Mouse (Mus musculus) forebrain, embryonic 16.5 days (tissue): ENCODE data around the gene Zfhx3. TPM values are rescaled to one million over a fixed set of nuclear protein-coding genes. Genes with fewer than 3 reads are reported as not detected.

Experiments used
- ATAC-seq: fragments of 200-750 bp; cut with Nextera tagmentation; 2 replicates; pipeline ENCODE4 v1.8.0; 2017; ENCODE audit warnings: mild to moderate bottlenecking, moderate library complexity
- H3K27ac ChIP-seq: fragments of 300-500 bp; sonication (generic); 2 replicates; pipeline ENCODE4 v1.5.1; 2014; ENCODE audit warnings: low read length, control low read depth
- H3K27me3 ChIP-seq: fragments of 300-500 bp; sonication (generic); replicated peaks from 2 replicates; pipeline ENCODE4 v1.6.1; 2014; ENCODE audit warnings: low read length; ENCODE audit not compliant: control insufficient read depth, insufficient read depth
- H3K36me3 ChIP-seq: fragments of 300-500 bp; sonication (generic); 2 replicates; pipeline ENCODE4 v1.6.1; 2014; ENCODE audit not compliant: control insufficient read depth, insufficient read depth
- H3K4me1 ChIP-seq: fragments of 300-500 bp; sonication (generic); replicated peaks from 2 replicates; pipeline ENCODE4 v1.6.1; 2014; ENCODE audit warnings: low read length; ENCODE audit not compliant: control insufficient read depth, insufficient read depth
- H3K4me2 ChIP-seq: fragments of 300-500 bp; sonication (generic); 2 replicates; pipeline ENCODE4 v1.6.1; 2014; ENCODE audit warnings: mild to moderate bottlenecking, low read length, control low read depth
- H3K4me3 ChIP-seq: fragments of 300-500 bp; sonication (generic); replicated peaks from 2 replicates; pipeline ENCODE4 v1.5.1; 2014; ENCODE audit warnings: mild to moderate bottlenecking, low read length, control low read depth
- H3K9ac ChIP-seq: fragments of 300-500 bp; sonication (generic); replicated peaks from 2 replicates; pipeline ENCODE4 v1.6.1; 2014; ENCODE audit warnings: low read depth, low read length, control low read depth
- H3K9me3 ChIP-seq: fragments of 300-500 bp; sonication (generic); 2 replicates; pipeline ENCODE4 v1.6.1; 2016; ENCODE audit warnings: low read length; ENCODE audit not compliant: control insufficient read depth
- WGBS: fragments of 180-500 bp; shearing (Covaris S2); extraction: QIAGEN DNeasy Blood & Tissue Kit; methylation state at CpG from one replicate; pipeline ENCODE4 v1.1.7; 2014; 5-methylcytosine and 5-hydroxymethylcytosine counted together
- polyA plus RNA-seq: library from polyadenylated mRNA; unstranded; fragments of >200 nt; fragmentation: Nextera tagmentation; extraction: Ambion mirVana; gene quantifications from 2 replicates; pipeline ENCODE4 v1.2.1, GENCODE M21; 2015

The Zfhx3 gene
- polyA plus RNA-seq, 1 experiment from 2014 or later: 14.6 TPM

DNA sequence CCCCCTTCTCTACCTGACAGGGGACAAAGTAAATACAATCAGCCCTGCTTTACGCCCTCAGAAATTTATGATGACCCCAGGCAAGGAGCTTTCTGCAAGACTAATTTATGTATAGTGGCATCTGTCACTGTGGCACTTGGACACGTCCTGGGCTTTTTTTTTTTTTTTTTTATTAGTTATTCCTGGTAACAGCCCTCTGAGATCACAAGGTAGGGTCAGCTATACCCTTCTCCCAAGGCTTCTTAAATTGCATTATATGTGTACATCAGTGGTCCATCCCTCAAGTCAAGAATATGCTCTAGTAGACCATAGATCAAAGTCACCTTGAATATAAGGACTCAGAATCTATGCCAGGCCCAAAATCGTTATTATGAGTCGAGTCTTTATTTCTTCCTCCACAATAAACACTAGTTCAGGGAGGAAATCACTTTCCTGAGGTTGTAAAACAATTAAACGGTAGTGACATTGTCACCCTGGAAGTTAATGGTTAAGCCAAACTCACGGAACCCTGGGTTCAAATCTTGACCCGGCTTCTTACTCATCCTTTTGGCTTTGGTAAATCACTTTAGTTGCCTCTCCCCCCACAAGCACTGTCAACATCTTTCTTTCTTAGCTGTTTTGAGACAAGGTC, 621.6 kb downstream of the Zfhx3 start:
- ATAC-seq: no peak
- Histone ChIP-seq H3K4me1 (no peaks in the 10 kb centered on the region; the same call in none of the 2 replicates), H3K4me2 (no peak overlapping the region), H3K9me3 (no peaks in the 10 kb centered on the region), H3K36me3 (no peaks in the 10 kb centered on the region), H3K27me3 (no peaks in the 10 kb centered on the region), H3K27ac (no peak overlapping the region), H3K4me3 (no peak overlapping the region), H3K9ac (no peak overlapping the region)
- 88% methylated on average over 7 of the region's 7 CpGs for WGBS

DNA sequence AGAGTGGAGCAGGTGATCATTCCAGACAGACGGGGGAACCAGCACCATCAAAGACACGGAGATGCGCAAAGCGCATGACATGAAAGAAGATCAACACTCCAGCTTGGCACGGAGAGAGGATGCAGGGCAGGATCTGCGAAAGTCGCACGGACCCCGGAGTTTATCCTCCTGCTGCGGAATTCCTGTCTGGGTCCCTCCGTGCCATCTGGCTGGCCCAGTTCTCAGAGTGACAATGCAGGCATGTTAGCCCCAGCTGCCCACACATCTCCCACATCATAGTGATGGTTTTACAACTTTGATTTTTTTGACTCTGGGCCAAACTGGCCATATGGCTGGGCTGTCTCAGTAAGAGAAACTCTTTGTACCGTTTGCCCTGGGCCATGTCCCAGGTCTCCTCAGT, 623.6 kb downstream of the Zfhx3 start:
- H3K9me3 ChIP-seq: no peaks in the 10 kb centered on the region
- WGBS: 80% methylated on average over 12 of the region's 12 CpGs
- H3K36me3 ChIP-seq: no peaks in the 10 kb centered on the region
- H3K4me2 ChIP-seq: no peak overlapping the region
- H3K4me1 ChIP-seq: no peaks in the 10 kb centered on the region; the same call in none of the 2 replicates
- H3K9ac ChIP-seq: no peak overlapping the region
- no peak overlapping the region for H3K27ac ChIP-seq
- ATAC-seq: no peak
- H3K27me3 ChIP-seq: no peaks in the 10 kb centered on the region
- no peak overlapping the region for H3K4me3 ChIP-seq

DNA sequence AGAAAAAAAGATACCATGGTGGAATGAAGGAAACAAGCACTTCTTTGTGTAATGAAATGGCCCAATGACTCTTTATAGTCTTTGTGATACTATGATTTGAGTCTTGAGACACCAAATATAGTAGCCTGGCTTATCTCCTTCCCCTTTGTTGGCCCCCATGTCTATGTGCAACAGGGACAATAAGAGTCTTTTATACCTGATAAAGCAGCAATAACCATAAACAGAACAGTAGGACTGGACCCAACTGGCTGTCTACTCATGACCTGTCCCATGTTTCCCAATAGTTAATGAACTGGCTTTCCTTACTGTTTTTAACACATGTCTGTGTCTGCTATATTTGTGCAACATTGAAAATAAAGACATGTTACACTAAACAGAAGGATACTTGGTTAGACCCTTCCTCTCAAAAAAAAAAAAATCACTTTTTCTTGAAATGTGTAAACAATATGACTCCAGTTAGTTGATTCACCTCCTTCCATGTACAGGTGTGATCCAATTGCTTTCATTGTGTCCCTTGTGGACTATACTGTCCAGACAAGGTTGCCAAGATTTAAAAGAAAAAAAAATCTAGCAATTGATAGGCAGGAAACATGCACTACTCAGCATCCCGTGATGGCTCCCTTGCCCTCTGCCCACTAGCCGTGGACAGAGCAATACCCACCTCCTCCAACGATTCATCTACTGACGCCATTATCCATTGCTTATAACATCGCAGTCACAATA, 631.0 kb downstream of the Zfhx3 start:
- ATAC-seq: no peak

DNA sequence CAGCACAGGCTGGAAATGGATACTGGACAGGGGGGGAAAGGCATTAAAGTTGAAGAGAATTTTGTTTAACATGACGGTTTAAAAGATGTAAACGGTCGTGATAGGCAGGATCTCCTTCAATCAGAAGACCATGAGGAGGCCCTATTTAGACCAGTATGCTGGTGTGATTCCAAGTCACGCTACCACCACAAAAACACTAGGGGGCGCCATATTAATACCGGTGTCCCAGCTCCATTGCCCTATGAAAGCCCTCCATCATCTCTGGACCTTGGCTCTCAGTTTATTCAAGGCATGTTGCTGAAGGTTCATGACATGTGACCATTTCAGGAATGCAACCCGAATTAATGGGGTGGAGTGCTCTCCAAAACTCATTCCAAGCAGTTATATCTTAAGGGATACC, 631.7 kb downstream of the Zfhx3 start:
- H3K4me2 ChIP-seq: no peak overlapping the region
- H3K27me3 ChIP-seq: 0 out of 2 replicates have a peak, but pooled peaks cover 3% of the 10 kb centered on the region
- no peaks in the 10 kb centered on the region for H3K9me3 ChIP-seq
- H3K9ac ChIP-seq: no peak overlapping the region
- peaks cover 8% of the 10 kb centered on the region for H3K4me1 ChIP-seq
- no peak for ATAC-seq
- H3K4me3 ChIP-seq: no peak overlapping the region
- no peaks in the 10 kb centered on the region for H3K36me3 ChIP-seq
- no peak overlapping the region for H3K27ac ChIP-seq
- WGBS: 35% methylated on average over 7 of the region's 7 CpGs

More for the DNA sequence above, 631.0 kb downstream of the Zfhx3 start:
- no peaks in the 10 kb centered on the region for H3K36me3 ChIP-seq
- H3K27me3 ChIP-seq: 0 out of 2 replicates have a peak, but pooled peaks cover 3% of the 10 kb centered on the region
- no peak overlapping the region for H3K9ac ChIP-seq
- H3K27ac ChIP-seq: no peak overlapping the region
- peaks cover 5% of the 10 kb centered on the region for H3K4me1 ChIP-seq
- no peaks in the 10 kb centered on the region for H3K9me3 ChIP-seq
- 88% methylated on average over 5 of the region's 5 CpGs for WGBS
- no peak overlapping the region for H3K4me3 ChIP-seq
- no peak overlapping the region for H3K4me2 ChIP-seq

DNA sequence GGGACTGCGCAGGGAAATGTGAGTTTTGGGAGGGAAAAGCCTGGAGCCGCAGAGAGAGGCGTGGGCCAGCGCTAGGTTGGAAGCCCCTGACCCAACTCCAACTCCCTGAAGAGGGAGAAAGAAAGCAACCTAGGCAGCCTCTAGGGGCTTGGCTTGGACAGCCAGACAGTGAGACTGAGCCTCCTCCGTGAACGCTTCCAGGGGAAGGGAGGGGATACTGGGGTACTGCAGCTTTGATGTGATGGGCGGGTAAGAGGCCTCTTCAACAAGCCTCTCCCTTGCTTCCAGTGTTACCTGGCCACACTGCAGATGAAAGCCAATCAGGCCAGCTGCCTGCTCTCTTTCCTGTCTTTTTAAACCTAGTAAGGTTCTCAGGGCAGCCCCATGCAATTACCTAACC, 635.1 kb downstream of the Zfhx3 start:
- no peak for ATAC-seq

DNA sequence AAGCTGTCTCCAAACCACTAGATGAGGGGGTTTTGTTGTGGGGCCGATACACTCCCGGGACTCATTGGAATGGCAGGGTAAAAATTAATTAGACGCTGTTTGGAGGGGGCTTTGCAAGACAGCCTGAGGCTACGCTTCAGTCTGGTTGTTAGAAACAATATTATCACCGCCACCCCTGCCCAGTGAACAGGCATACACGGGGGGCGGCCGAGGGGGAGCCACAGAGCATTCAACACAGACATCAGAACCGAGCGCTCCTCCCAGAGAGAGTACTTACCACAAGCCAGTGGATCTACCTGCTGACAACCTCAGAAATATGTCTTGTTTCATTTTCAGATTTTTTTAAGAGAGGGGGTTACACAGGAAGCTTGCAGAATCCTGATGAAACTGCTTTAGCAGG, 635.9 kb downstream of the Zfhx3 start:
- no peak overlapping the region for H3K27ac ChIP-seq
- peaks cover 8% of the 10 kb centered on the region for H3K4me1 ChIP-seq
- no peaks in the 10 kb centered on the region for H3K36me3 ChIP-seq
- no peaks in the 10 kb centered on the region for H3K9me3 ChIP-seq
- 30% methylated on average over 10 of the region's 10 CpGs for WGBS
- H3K4me2 ChIP-seq: no peak overlapping the region
- H3K4me3 ChIP-seq: no peak overlapping the region
- peaks cover 3% of the 10 kb centered on the region; the same call in 1 of the 2 replicates for H3K27me3 ChIP-seq
- H3K9ac ChIP-seq: no peak overlapping the region; the same call in 1 of the 2 replicates
- ATAC-seq: no peak

More for the DNA sequence above, 635.1 kb downstream of the Zfhx3 start:
- Histone ChIP-seq H3K4me3 (no peak overlapping the region), H3K4me2 (no peak overlapping the region), H3K9me3 (no peaks in the 10 kb centered on the region), H3K9ac (no peak overlapping the region), H3K27ac (no peak overlapping the region), H3K27me3 (peaks cover 3% of the 10 kb centered on the region; the same call in 1 of the 2 replicates), H3K4me1 (peaks cover 8% of the 10 kb centered on the region), H3K36me3 (no peaks in the 10 kb centered on the region)
- WGBS: 28% methylated on average over 7 of the region's 7 CpGs

DNA sequence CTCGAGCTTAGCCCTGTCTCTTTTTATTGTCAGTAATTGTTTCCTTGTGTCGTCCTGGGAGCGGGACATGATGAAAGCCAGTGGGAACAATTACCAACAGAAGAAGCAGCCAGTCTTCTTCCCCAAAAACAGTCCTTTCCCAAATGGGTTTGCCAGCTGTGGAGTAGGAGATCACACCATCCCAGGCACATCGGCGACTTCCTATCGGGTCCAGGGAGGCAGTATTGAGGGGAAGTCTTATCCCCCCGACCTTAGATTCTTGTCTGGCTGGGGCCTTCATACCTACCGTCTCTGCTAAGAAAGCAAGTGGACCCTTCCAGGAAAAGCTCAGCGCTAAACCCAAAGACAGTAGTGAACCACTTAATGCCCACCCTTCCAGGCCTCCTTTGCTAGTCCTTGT, 637.4 kb downstream of the Zfhx3 start:
- H3K4me3 ChIP-seq: no peak overlapping the region
- no peak overlapping the region for H3K9ac ChIP-seq
- no peak overlapping the region for H3K4me2 ChIP-seq
- WGBS: 67% methylated on average over 9 of the region's 9 CpGs
- H3K9me3 ChIP-seq: no peaks in the 10 kb centered on the region
- no peak overlapping the region for H3K27ac ChIP-seq
- no peaks in the 10 kb centered on the region for H3K36me3 ChIP-seq
- H3K4me1 ChIP-seq: peaks cover 8% of the 10 kb centered on the region
- peaks cover 3% of the 10 kb centered on the region; the same call in 1 of the 2 replicates for H3K27me3 ChIP-seq
- ATAC-seq: no peak

DNA sequence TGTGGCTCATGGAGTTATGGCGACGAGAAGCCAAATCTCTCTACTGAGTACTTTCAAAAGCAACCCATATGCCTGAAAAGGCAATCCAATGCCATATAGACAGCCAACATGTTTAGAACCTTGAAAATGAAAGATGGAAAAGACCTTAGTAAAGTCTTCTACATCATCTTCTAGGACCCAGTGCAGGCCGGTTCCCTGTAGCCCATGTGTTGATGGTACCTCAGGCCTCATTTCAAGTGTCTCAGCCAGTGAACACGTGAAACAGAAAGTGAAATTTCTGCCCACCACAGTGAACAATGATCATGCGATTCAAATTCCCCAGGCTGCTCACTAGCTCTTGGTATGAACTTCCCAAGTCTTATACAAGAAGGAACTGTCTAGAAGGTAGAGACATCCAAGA, 637.9 kb downstream of the Zfhx3 start:
- H3K27me3 ChIP-seq: peaks cover 3% of the 10 kb centered on the region; the same call in 1 of the 2 replicates
- 92% methylated on average over 5 of the region's 5 CpGs for WGBS
- no peak overlapping the region for H3K4me2 ChIP-seq
- H3K9me3 ChIP-seq: no peaks in the 10 kb centered on the region
- H3K27ac ChIP-seq: no peak overlapping the region
- H3K36me3 ChIP-seq: no peaks in the 10 kb centered on the region
- H3K4me1 ChIP-seq: peaks cover 8% of the 10 kb centered on the region
- H3K9ac ChIP-seq: no peak overlapping the region
- H3K4me3 ChIP-seq: no peak overlapping the region
- no peak for ATAC-seq

DNA sequence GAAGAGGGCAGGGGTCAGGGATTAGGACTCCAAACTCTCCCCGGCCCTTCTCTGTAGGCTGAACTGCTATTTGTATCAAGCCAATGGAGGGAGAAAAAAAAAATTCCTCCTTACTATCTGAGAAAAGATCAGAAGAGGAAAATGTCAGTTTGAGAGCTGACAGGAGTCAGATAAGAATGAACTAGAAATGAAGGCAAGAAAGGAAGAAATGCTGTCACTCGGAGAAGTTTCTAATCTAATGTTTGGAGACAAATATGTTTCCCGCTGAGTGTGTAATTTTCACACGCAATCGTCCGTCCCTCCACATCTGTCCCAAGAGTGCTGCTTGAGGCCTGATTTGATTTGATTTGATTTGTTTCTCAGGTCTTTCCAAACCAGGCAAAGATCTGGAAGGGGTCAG, 639.1 kb downstream of the Zfhx3 start:
- H3K9me3 ChIP-seq: no peaks in the 10 kb centered on the region
- no peak overlapping the region for H3K4me2 ChIP-seq
- H3K9ac ChIP-seq: no peak overlapping the region
- H3K27me3 ChIP-seq: peaks cover 2% of the 10 kb centered on the region; the same call in 1 of the 2 replicates
- 79% methylated on average over 6 of the region's 6 CpGs for WGBS
- H3K4me3 ChIP-seq: no peak overlapping the region
- H3K36me3 ChIP-seq: no peaks in the 10 kb centered on the region
- peaks cover 8% of the 10 kb centered on the region for H3K4me1 ChIP-seq
- ATAC-seq: no peak
- H3K27ac ChIP-seq: no peak overlapping the region
